Comparison of ENCODE assay signal across 18 mouse cellular contexts in the genomic region with DNA sequence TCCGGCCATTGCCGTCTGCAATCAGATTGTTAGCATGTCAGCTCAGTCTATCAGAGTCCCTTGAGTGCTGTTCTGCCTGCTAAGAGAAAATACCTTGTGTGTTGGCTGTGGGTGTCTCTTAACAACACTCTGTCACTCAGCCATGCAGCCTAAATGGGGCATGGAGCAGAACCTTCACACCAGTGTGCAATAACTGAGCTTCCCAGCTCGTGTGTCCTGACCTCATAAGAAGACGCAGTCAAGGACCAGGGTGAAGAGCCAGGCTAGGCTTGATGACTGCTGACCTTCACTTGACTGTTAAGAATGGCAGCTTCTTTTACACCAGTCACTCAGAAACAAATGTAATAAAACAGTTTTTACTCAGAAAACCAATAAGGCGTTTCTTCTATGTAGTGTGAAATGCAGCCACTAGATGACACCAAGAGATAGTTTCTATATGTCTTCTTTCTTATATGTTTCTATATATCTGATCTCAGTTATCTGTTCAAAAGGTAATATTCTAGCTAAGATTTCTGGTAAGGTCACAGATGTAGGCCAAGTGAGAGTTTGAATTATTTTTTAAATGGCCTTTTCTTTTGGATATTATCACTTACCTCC.
A peak's percentile ranks its signal among the peaks of the same experiment; 100 is the strongest.
DNase-seq lines count a peak whose midpoint lies in the region; ATAC-seq and TF ChIP-seq lines count a peak whose summit lies in the region.
"Had no signal": no experiment of that assay in that cellular context is flagged by ENCODE, and none has a peak within 500 bp of the region (broad histone marks: within the 10 kb centered on the region; RNA-seq: fewer than 3 reads in every experiment).

No protein-coding gene starts in this region.

- TF ChIP-seq CTCF in left cerebral cortex, adult 2 months (IDR thresholded peaks at IDR 0.05): peak; percentile 45
- TF ChIP-seq CTCF in forebrain, postnatal 0 days (IDR thresholded peaks at IDR 0.05; ENCODE audit: low read depth): peak; percentile 54

- H3K4me2 ChIP-seq in forebrain, embryonic 13.5 days: no peak overlapping the region
- H3K4me2 ChIP-seq in forebrain, embryonic 11.5 days (ENCODE audit: low read depth, low read length, severe bottlenecking): no peak overlapping the region
- no peak overlapping the region for H3K4me2 ChIP-seq in forebrain, postnatal 0 days (ENCODE audit: low read depth)
- H3K4me2 ChIP-seq: hindbrain, embryonic 13.5 days; liver, embryonic 12.5 days; midbrain, embryonic 12.5 days had no signal

- 76% methylated on average over 5 of the region's 5 CpGs for WGBS in forebrain, embryonic 13.5 days
- 73% methylated on average over 5 of the region's 5 CpGs for WGBS in forebrain, embryonic 11.5 days
- 72% methylated on average over 5 of the region's 5 CpGs for WGBS in forebrain, postnatal 0 days

- no peak for DNase-seq in forebrain, embryonic 11.5 days (ENCODE audit: low spot score)
- DNase-seq in left cerebral cortex, adult 2 months (ENCODE audit: extremely low spot score in 1 of 2, low spot score in 2 of 2): no peak
- DNase-seq in left cerebral cortex, postnatal 10 days (ENCODE audit: extremely low spot score in 1 of 2, low spot score in 2 of 2): no peak
- DNase-seq in NIH3T3 (ENCODE audit: low read depth): peak; percentile 39
- DNase-seq in forebrain, postnatal 0 days: peak; percentile 35
- no peak for DNase-seq in frontal cortex, postnatal 36 days (ENCODE audit: low spot score in 2 of 2)
- DNase-seq: cerebellum, adult 11-12 months; kidney, adult 9 months; left cerebral cortex, postnatal 4 days; lung, postnatal 10 days; right cerebral cortex, postnatal 14 days had no signal

- no peaks in the 10 kb centered on the region for H3K36me3 ChIP-seq in forebrain, embryonic 13.5 days (ENCODE audit: poor library complexity, severe bottlenecking)
- H3K36me3 ChIP-seq in forebrain, embryonic 11.5 days (ENCODE audit: control insufficient read depth, insufficient read depth, low read length): no peaks in the 10 kb centered on the region
- H3K36me3 ChIP-seq in forebrain, postnatal 0 days (ENCODE audit: insufficient read depth): no peaks in the 10 kb centered on the region
- H3K36me3 ChIP-seq: G1E; heart, embryonic 10.5 days; hindbrain, embryonic 13.5 days; liver, embryonic 12.5 days; midbrain, embryonic 12.5 days had no signal

- no peaks in the 10 kb centered on the region for H3K4me1 ChIP-seq in forebrain, embryonic 13.5 days
- H3K4me1 ChIP-seq in forebrain, embryonic 11.5 days (replicated peaks; ENCODE audit: control insufficient read depth, insufficient read depth, low read length): no peaks in the 10 kb centered on the region
- no peaks in the 10 kb centered on the region for H3K4me1 ChIP-seq in forebrain, postnatal 0 days (ENCODE audit: insufficient read depth)
- H3K4me1 ChIP-seq: hindbrain, embryonic 13.5 days; liver, embryonic 12.5 days; midbrain, embryonic 12.5 days had no signal

- H3K9ac ChIP-seq in forebrain, embryonic 13.5 days: no peak overlapping the region
- H3K9ac ChIP-seq in forebrain, embryonic 11.5 days (ENCODE audit: low read length): no peak overlapping the region
- H3K9ac ChIP-seq in forebrain, postnatal 0 days: no peak overlapping the region
- H3K9ac ChIP-seq: hindbrain, embryonic 13.5 days; liver, embryonic 12.5 days; midbrain, embryonic 12.5 days had no signal

- no peak overlapping the region for H3K4me3 ChIP-seq in forebrain, embryonic 13.5 days
- no peak overlapping the region for H3K4me3 ChIP-seq in forebrain, embryonic 11.5 days (ENCODE audit: low read depth, low read length)
- H3K4me3 ChIP-seq in left cerebral cortex, adult 2 months: no peak overlapping the region
- no peak overlapping the region for H3K4me3 ChIP-seq in forebrain, postnatal 0 days (ENCODE audit: low read depth, low read length)
- H3K4me3 ChIP-seq: heart, embryonic 10.5 days; hindbrain, embryonic 13.5 days; liver, embryonic 12.5 days; midbrain, embryonic 12.5 days had no signal

- intact Hi-C loops in left cerebral cortex, adult 2 months (cut with DNase I): loop anchor here (1.0 kb wide), 1 partner anchor 987 kb away; no protein-coding TSS in a partner anchor
- intact Hi-C loops in left cerebral cortex, postnatal 10 days (cut with DNase I): loop anchor here (5.0 to 10.0 kb wide), 2 partner anchors 589 to 987 kb away; no protein-coding TSS in a partner anchor

- H3K27me3 ChIP-seq in forebrain, embryonic 13.5 days: no peaks in the 10 kb centered on the region
- H3K27me3 ChIP-seq in forebrain, embryonic 11.5 days (ENCODE audit: control insufficient read depth, insufficient read depth, low read length): no peaks in the 10 kb centered on the region
- H3K27me3 ChIP-seq in forebrain, postnatal 0 days (ENCODE audit: insufficient read depth, low read length): no peaks in the 10 kb centered on the region
- H3K27me3 ChIP-seq: hindbrain, embryonic 13.5 days; liver, embryonic 12.5 days; midbrain, embryonic 12.5 days had no signal

- peak; percentile 43; the same call in 1 of the 2 replicates for ATAC-seq in forebrain, embryonic 13.5 days
- ATAC-seq in forebrain, embryonic 11.5 days (replicated peaks; ENCODE audit: low FRiP score): no peak
- ATAC-seq in forebrain, postnatal 0 days: peak; percentile 43; the same call in 1 of the 2 replicates
- no peak for ATAC-seq in monocyte, adult 5-6 weeks (replicated peaks; ENCODE audit: insufficient number of reproducible peaks, low FRiP score, low TSS enrichment, poor library complexity, severe bottlenecking)
- ATAC-seq: liver, embryonic 12.5 days had no signal

- no peak overlapping the region for H3K27ac ChIP-seq in forebrain, embryonic 13.5 days
- no peak overlapping the region for H3K27ac ChIP-seq in forebrain, embryonic 11.5 days (ENCODE audit: low read depth, low read length)
- H3K27ac ChIP-seq in left cerebral cortex, adult 2 months: no peak overlapping the region
- no peak overlapping the region for H3K27ac ChIP-seq in forebrain, postnatal 0 days (ENCODE audit: low read depth, low read length)
- H3K27ac ChIP-seq: heart, embryonic 10.5 days; hindbrain, embryonic 13.5 days; liver, embryonic 12.5 days; midbrain, embryonic 12.5 days had no signal

- no peaks in the 10 kb centered on the region for H3K9me3 ChIP-seq in forebrain, embryonic 13.5 days (replicated peaks)
- no peaks in the 10 kb centered on the region for H3K9me3 ChIP-seq in forebrain, embryonic 11.5 days (ENCODE audit: control insufficient read depth, low read length)
- no peaks in the 10 kb centered on the region for H3K9me3 ChIP-seq in forebrain, postnatal 0 days (ENCODE audit: low read length)
- H3K9me3 ChIP-seq: heart, embryonic 10.5 days; hindbrain, embryonic 13.5 days; liver, embryonic 12.5 days; midbrain, embryonic 12.5 days had no signal

Comparison
In these comparisons a context has a peak if more than half of its experiments do, and no peak if none do; other contexts are left out.
1. ATAC-seq: peak in forebrain, embryonic 13.5 days (single experiment) and forebrain, postnatal 0 days (single experiment); none in forebrain, embryonic 11.5 days (single experiment) and monocyte, adult 5-6 weeks (single experiment).
2. DNase-seq: peak in NIH3T3 (single experiment) and forebrain, postnatal 0 days (single experiment); none in forebrain, embryonic 11.5 days (single experiment), left cerebral cortex, adult 2 months (0 of 2), left cerebral cortex, postnatal 10 days (0 of 2) and frontal cortex, postnatal 36 days (0 of 2).